Mouse (Mus musculus): ENCODE measurements at regions not wholly inside any gene's neighbourhood (a gene's known extent, or its start where the extent isn't known, plus 50 kb on each side); places are given as distances from the start of the nearest gene placed in this dataset.

DNA sequence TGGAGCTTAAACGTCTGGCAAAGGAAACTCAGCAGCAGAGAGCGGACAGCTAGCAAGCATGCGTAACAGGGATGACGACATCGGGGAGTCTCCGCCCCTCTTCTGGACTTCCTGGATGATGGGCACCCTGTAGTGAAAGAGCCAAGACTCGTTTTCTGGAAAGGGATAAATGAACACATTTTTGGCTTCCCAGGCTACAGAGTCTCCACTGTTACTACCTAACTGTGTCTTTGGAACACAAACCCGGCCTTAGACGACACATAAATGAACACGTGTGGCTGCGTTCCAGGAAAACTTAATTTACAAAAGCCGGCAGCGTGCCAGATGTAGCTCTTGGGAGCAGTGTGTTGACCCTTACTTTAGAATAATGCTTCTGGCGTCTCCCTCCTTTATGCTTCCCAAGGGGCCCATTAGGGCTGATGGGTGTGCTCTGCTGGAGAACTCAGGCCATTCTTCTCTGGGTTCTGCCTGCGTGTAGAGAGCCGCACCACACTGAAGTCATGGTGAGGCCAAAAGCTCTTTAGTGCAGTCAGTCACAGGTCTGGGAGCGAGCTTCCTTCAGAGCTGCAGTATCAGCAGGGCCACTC, 103.1 kb downstream of the Mis18a start:
- TF ChIP-seq CTCF (IDR thresholded peaks at IDR 0.05; ENCODE audit: borderline replicate concordance, insufficient read depth, low read depth, low read length) (no peak), POLR2A (IDR thresholded peaks at IDR 0.05; ENCODE audit: borderline replicate concordance, insufficient read depth, low read length) (no peak)
- H3K27ac ChIP-seq (ENCODE audit: insufficient read depth, low read length): no peak overlapping the region
- no peak overlapping the region for H3K4me3 ChIP-seq (replicated peaks; ENCODE audit: insufficient read depth, low read depth, low read length)
- 48% methylated on average over 17 of the region's 17 CpGs for WGBS
- peak; percentile 21 to 28 for DNase-seq
- H3K4me1 ChIP-seq (ENCODE audit: control insufficient read depth, insufficient read depth, low read length): peaks cover 13% of the 10 kb centered on the region; the same call in 1 of the 2 replicates
- no peaks in the 10 kb centered on the region for H3K27me3 ChIP-seq (ENCODE audit: control insufficient read depth, insufficient read depth, low read length)

- Histone ChIP-seq H3K27ac (ENCODE audit: insufficient read depth, low read length) (no peak overlapping the region), H3K4me1 (ENCODE audit: control insufficient read depth, insufficient read depth, low read length) (peaks cover 13% of the 10 kb centered on the region; the same call in 1 of the 2 replicates), H3K27me3 (ENCODE audit: control insufficient read depth, insufficient read depth, low read length) (no peaks in the 10 kb centered on the region), H3K4me3 (replicated peaks; ENCODE audit: insufficient read depth, low read depth, low read length) (no peak overlapping the region)
- TF ChIP-seq POLR2A (IDR thresholded peaks at IDR 0.05; ENCODE audit: borderline replicate concordance, insufficient read depth, low read length): no peak
- TF ChIP-seq CTCF (IDR thresholded peaks at IDR 0.05; ENCODE audit: borderline replicate concordance, insufficient read depth, low read depth, low read length): no peak
- no peak for DNase-seq
- 76% methylated on average over 8 of the region's 8 CpGs for WGBS
These were observed 104.5 kb downstream of the Mis18a start for GRCm38 (mm10) chr16:90622677-90623225.

- TF ChIP-seq POLR2A (IDR thresholded peaks at IDR 0.05; ENCODE audit: borderline replicate concordance, insufficient read depth, low read length) (no peak), CTCF (IDR thresholded peaks at IDR 0.05; ENCODE audit: borderline replicate concordance, insufficient read depth, low read depth, low read length) (no peak)
- Histone ChIP-seq H3K4me1 (ENCODE audit: control insufficient read depth, insufficient read depth, low read length) (peaks cover 13% of the 10 kb centered on the region; the same call in 1 of the 2 replicates), H3K27me3 (ENCODE audit: control insufficient read depth, insufficient read depth, low read length) (no peaks in the 10 kb centered on the region), H3K27ac (ENCODE audit: insufficient read depth, low read length) (no peak overlapping the region), H3K4me3 (replicated peaks; ENCODE audit: insufficient read depth, low read depth, low read length) (no peak overlapping the region)
- peak; percentile 49 to 72 for DNase-seq
- WGBS: 11% methylated on average over 13 of the region's 13 CpGs
These were observed 105.3 kb downstream of the Mis18a start for GRCm38 (mm10) chr16:90621761-90622411.

DNA sequence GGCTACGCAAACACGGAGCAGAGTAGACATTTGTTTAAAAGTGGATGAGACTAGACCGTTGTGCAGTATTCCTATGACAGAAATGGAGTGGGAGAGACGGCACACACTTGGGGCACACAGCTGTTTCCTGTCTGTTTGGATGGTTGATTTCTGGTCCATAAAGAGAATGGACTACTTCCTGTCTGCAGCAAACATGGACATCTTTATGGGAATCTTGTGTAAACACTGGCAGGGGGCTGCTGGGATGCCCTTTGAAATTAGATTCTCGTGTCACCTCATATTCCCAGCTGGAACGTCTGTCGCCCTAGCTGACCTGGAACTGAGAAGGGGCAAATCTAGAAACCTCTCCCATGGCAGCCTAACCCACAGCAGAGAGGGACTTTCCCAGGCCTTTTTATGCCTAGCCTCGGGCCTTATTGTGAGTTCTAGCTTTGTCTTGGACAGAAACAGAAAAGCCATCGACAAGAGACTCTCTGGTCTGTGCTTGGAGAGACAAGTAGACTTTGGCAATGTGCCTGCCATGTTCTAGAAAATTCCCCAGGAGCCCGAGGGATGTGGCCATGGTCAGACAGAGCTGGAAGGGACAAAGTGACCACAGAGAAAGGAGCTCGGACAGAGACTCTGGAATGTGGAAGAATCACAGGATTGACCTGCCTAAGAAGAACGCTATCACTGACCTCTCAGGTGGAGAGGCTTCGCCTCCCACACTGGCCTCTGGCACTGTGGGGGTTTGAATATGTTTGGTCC, 107.5 kb downstream of the Mis18a start:
- H3K27ac ChIP-seq (ENCODE audit: insufficient read depth, low read length): no peak overlapping the region
- 87% methylated on average over 13 of the region's 13 CpGs for WGBS
- no peaks in the 10 kb centered on the region for H3K27me3 ChIP-seq (ENCODE audit: control insufficient read depth, insufficient read depth, low read length)
- H3K4me3 ChIP-seq (replicated peaks; ENCODE audit: insufficient read depth, low read depth, low read length): no peak overlapping the region
- DNase-seq: no peak
- peaks cover 13% of the 10 kb centered on the region; the same call in 1 of the 2 replicates for H3K4me1 ChIP-seq (ENCODE audit: control insufficient read depth, insufficient read depth, low read length)
- TF ChIP-seq POLR2A (IDR thresholded peaks at IDR 0.05; ENCODE audit: borderline replicate concordance, insufficient read depth, low read length) (no peak), CTCF (IDR thresholded peaks at IDR 0.05; ENCODE audit: borderline replicate concordance, insufficient read depth, low read depth, low read length) (no peak)

- WGBS: 76% methylated on average over 10 of the region's 10 CpGs
- no peak for TF ChIP-seq POLR2A (IDR thresholded peaks at IDR 0.05; ENCODE audit: borderline replicate concordance, insufficient read depth, low read length)
- no peak for TF ChIP-seq CTCF (IDR thresholded peaks at IDR 0.05; ENCODE audit: borderline replicate concordance, insufficient read depth, low read depth, low read length)
These were observed 111.4 kb downstream of the Mis18a start for GRCm38 (mm10) chr16:90615791-90616190.

DNA sequence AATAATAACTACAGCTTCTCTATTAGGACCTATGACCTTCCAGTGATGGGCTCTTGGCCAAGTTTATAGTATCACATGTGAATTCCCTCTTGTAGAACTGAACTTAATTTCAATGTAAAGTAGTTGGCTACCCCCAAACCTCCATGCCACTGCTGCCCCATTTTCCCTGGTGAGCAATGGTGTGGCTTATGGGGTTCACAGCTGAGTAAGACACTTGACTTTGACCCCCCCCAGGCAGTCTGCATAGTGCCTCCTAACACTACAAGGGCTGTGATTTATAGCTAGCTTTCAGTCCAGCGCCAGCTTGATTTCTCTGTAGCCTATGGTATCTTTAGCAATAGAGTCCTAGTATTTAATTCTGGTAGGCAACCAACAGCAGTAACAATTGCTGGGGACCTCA, 113.1 kb downstream of the Mis18a start:
- Histone ChIP-seq H3K4me3 (replicated peaks; ENCODE audit: insufficient read depth, low read depth, low read length) (no peak overlapping the region), H3K27me3 (ENCODE audit: control insufficient read depth, insufficient read depth, low read length) (no peaks in the 10 kb centered on the region), H3K27ac (ENCODE audit: insufficient read depth, low read length) (no peak overlapping the region), H3K4me1 (ENCODE audit: control insufficient read depth, insufficient read depth, low read length) (no peaks in the 10 kb centered on the region)
- no peak for DNase-seq
- WGBS: 95% methylated on average over 1 of the region's 1 CpGs
- TF ChIP-seq CTCF (IDR thresholded peaks at IDR 0.05; ENCODE audit: borderline replicate concordance, insufficient read depth, low read depth, low read length): no peak
- no peak for TF ChIP-seq POLR2A (IDR thresholded peaks at IDR 0.05; ENCODE audit: borderline replicate concordance, insufficient read depth, low read length)

More at GRCm38 (mm10) chr16:90615791-90616190, 111.4 kb downstream of the Mis18a start:
- Histone ChIP-seq H3K4me1 (ENCODE audit: control insufficient read depth, insufficient read depth, low read length) (no peaks in the 10 kb centered on the region), H3K27me3 (ENCODE audit: control insufficient read depth, insufficient read depth, low read length) (no peaks in the 10 kb centered on the region), H3K4me3 (replicated peaks; ENCODE audit: insufficient read depth, low read depth, low read length) (no peak overlapping the region), H3K27ac (ENCODE audit: insufficient read depth, low read length) (no peak overlapping the region)
- DNase-seq: no peak

GRCm38 (mm10) chr16:90610097-90610808, 117.0 kb downstream of the Mis18a start:
- no peaks in the 10 kb centered on the region for H3K27me3 ChIP-seq (ENCODE audit: control insufficient read depth, insufficient read depth, low read length)
- no peak for DNase-seq
- no peaks in the 10 kb centered on the region for H3K4me1 ChIP-seq (ENCODE audit: control insufficient read depth, insufficient read depth, low read length)
- WGBS: 92% methylated on average over 22 of the region's 22 CpGs
- H3K4me3 ChIP-seq (replicated peaks; ENCODE audit: insufficient read depth, low read depth, low read length): no peak overlapping the region
- TF ChIP-seq CTCF (IDR thresholded peaks at IDR 0.05; ENCODE audit: borderline replicate concordance, insufficient read depth, low read depth, low read length) (no peak), POLR2A (IDR thresholded peaks at IDR 0.05; ENCODE audit: borderline replicate concordance, insufficient read depth, low read length) (no peak)
- H3K27ac ChIP-seq (ENCODE audit: insufficient read depth, low read length): no peak overlapping the region

Measured in cerebellum, adult 2 months (tissue).